Mouse (Mus musculus) stomach, postnatal 0 days (tissue): Measurements from ENCODE around the gene Gm10309.

Source experiments
- CTCF ChIP-seq: IDR thresholded peaks from 2 replicates; pipeline ENCODE4 v1.5.1; 2016; ENCODE audit warnings: antibody characterized with exemption, low read depth, mild to moderate bottlenecking, moderate library complexity
- EP300 ChIP-seq: optimal IDR thresholded peaks from 2 replicates; pipeline ENCODE3; 2016; ENCODE audit warnings: antibody characterized with exemption

DNA sequence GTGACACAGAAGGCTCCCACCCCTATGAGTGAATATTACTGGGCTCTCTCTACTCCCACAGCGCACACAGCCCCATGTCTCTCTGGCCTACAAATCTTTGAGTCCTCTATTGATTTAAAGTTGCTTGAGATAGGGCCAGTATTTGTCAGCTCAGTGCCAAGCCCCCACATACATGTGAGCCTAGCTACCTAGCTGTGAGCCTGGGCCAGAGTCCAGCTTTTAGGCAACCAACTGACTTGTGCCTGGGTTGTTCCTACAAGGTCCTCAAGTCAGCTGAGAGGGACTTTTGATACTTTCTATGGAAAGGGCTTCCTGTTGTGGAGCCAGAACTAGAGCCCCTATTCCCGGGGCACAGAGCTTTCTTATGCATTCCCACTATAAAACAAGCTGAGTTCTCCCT, 20.0 kb upstream of the Gm10309 start:
- TF ChIP-seq EP300 = no peak
- no peak for TF ChIP-seq CTCF
